8 mouse cellular contexts compared by ENCODE assay signal in the genomic region with DNA sequence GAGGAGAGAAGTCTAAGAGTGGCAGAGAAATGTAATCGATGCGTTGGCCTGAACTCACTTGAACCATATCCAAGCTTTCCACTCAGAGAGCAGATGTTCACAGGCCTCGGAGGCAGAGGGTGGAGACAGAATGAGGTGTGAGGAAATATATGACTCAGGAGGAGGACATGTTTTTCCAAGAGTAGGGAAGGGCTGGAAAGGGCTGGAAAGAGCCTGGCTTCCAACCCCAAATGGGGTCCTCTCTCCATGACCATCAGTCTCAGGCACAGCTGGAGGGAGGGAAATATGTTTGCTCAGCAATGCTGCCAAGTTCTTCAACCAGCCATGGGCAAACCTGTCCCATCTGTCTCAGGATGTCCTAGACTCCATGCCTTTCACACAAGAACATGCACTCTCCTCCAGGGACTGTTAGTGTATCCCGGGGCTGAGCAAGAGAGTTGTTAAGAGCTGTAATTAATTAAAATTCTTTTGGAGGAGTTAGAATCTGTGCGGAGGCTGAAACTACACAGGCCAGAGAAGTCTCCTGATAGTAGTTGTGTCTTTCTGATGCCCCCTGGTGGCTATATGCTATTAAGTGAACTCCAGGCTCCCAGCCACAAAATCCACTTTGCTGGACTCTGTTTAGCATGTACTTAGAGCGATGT. TPM values are rescaled to one million over a fixed set of nuclear protein-coding genes. Genes with fewer than 3 reads are reported as not detected.
DNase-seq lines count a peak whose midpoint lies in the region; ATAC-seq and TF ChIP-seq lines count a peak whose summit lies in the region.

No protein-coding gene starts in this region.

- H3K27ac ChIP-seq in cortical plate, adult 2 months (ENCODE audit: insufficient read depth, low read length) = no peak overlapping the region
- H3K27ac ChIP-seq in gastrocnemius, adult 2 months = peak overlapping the region; percentile 80
- no peak overlapping the region for H3K27ac ChIP-seq in hindbrain, embryonic 16.5 days (ENCODE audit: low read depth, low read length)

- no peaks in the 10 kb centered on the region for H3K36me3 ChIP-seq in hindbrain, embryonic 16.5 days (ENCODE audit: control insufficient read depth, insufficient read depth, low read length)

- WGBS in hindbrain, embryonic 16.5 days = 33% methylated on average over 6 of the region's 6 CpGs

- no peaks in the 10 kb centered on the region; the same call in 1 of the 2 replicates for H3K4me1 ChIP-seq in cortical plate, adult 2 months (ENCODE audit: control insufficient read depth, insufficient read depth, low read length)
- no peaks in the 10 kb centered on the region for H3K4me1 ChIP-seq in hindbrain, embryonic 16.5 days (ENCODE audit: control insufficient read depth, insufficient read depth, low read depth, low read length)

- H3K4me2 ChIP-seq in hindbrain, embryonic 16.5 days (ENCODE audit: low read length) = no peak overlapping the region

- DNase-seq in WW6 (ENCODE audit: low read depth, low spot score) = peak; percentile 14
- DNase-seq in gastrocnemius, adult 2 months = peak; percentile 63
- DNase-seq in layer of hippocampus, postnatal 36 days = peak; percentile 43 to 59
- peak; percentile 73 for DNase-seq in lung, postnatal 14 days
- DNase-seq in retina, embryonic 14.5 days (ENCODE audit: low spot score) = peak; percentile 93
- DNase-seq in urinary bladder, postnatal 4 days (ENCODE audit: low spot score in 2 of 2) = peak; percentile 53 to 60

- TF ChIP-seq CTCF in cortical plate, adult 2 months (IDR thresholded peaks at IDR 0.05; ENCODE audit: extremely low read depth, insufficient read depth, low read length) = peak; percentile 49; the same call in 1 of the 2 replicates
- peak; percentile 89 for TF ChIP-seq CTCF in gastrocnemius, adult 2 months (IDR thresholded peaks at IDR 0.05)

- H3K4me3 ChIP-seq in cortical plate, adult 2 months (ENCODE audit: insufficient read depth, low read length) = no peak overlapping the region
- no peak overlapping the region for H3K4me3 ChIP-seq in gastrocnemius, adult 2 months
- H3K4me3 ChIP-seq in hindbrain, embryonic 16.5 days (ENCODE audit: low read length) = no peak overlapping the region

- H3K27me3 ChIP-seq in hindbrain, embryonic 16.5 days (replicated peaks; ENCODE audit: control insufficient read depth, insufficient read depth, low read length) = no peaks in the 10 kb centered on the region

- TF ChIP-seq POLR2A in cortical plate, adult 2 months (IDR thresholded peaks at IDR 0.05; ENCODE audit: extremely low read depth, insufficient read depth, low read length) = no peak

- no peaks in the 10 kb centered on the region for H3K9me3 ChIP-seq in hindbrain, embryonic 16.5 days (ENCODE audit: control insufficient read depth, low read length)

- H3K9ac ChIP-seq in hindbrain, embryonic 16.5 days (ENCODE audit: low read depth, low read length) = no peak overlapping the region

- ATAC-seq in hindbrain, embryonic 16.5 days = peak; percentile 79

- intact Hi-C loops in gastrocnemius, adult 2 months (cut with DNase I) = loop anchor here (1.0 to 5.0 kb wide), 2 partner anchors 49 to 70 kb away; a partner anchor contains a TSS

RNA-seq across cellular contexts. Expression of a gene that starts 31.4 kb away (rescaled TPM):
- 0.02 and 0.06 TPM in 2 replicates for polyA plus RNA-seq in cortical plate, adult 2 months (2012; rRNA removed)
- under 1 TPM; 0.06 to 0.08 TPM for total RNA-seq in gastrocnemius, adult 2 months (2021)
- polyA plus RNA-seq in hindbrain, embryonic 16.5 days (2015; fragmentation: Nextera tagmentation; extraction: Ambion mirVana) = not detected in 2 replicates
- total RNA-seq in layer of hippocampus, postnatal 36 days (2021) = under 1 TPM; 0.10 to 0.13 TPM

RNA-seq across cellular contexts. Expression of a gene that starts 48.7 kb away (rescaled TPM):
- polyA plus RNA-seq in cortical plate, adult 2 months (2012; rRNA removed) = 9.2 and 9.8 TPM in 2 replicates
- total RNA-seq in gastrocnemius, adult 2 months (2021) = 1 to 10 TPM in 1 of 2 experiments, under 1 TPM in 1; 0.86 to 1.1 TPM
- polyA plus RNA-seq in hindbrain, embryonic 16.5 days (2015; fragmentation: Nextera tagmentation; extraction: Ambion mirVana) = 19.8 and 21.1 TPM in 2 replicates
- total RNA-seq in layer of hippocampus, postnatal 36 days (2021) = 10 to 100 TPM; 15.9 to 19.6 TPM

Comparison
In these comparisons a context has a peak if more than half of its experiments do, and no peak if none do; other contexts are left out.
1. DNase-seq: peak in every context shown above with its lines; median percentile 93 in retina, embryonic 14.5 days; 73 in lung, postnatal 14 days; 63 in gastrocnemius, adult 2 months; 56 in urinary bladder, postnatal 4 days; 51 in layer of hippocampus, postnatal 36 days; 14 in WW6.
2. RNA of a gene that starts 48.7 kb away (total RNA-seq): 15.9 to 19.6 TPM in layer of hippocampus, postnatal 36 days; 0.86 to 1.1 TPM in gastrocnemius, adult 2 months; every median in the first group is over 4 times any median in the second.